In genomic region chr6:115675166-115675507, GRCm38 (mm10) we compare ENCODE assay signal across 8 mouse cellular contexts. TPM values are rescaled to one million over a fixed set of nuclear protein-coding genes. Genes with fewer than 3 reads are reported as not detected.
DNase-seq lines count a peak whose midpoint lies in the region; ATAC-seq lines count a peak whose summit lies in the region.

No protein-coding gene starts in this region.

- no peaks in the 10 kb centered on the region for H3K36me3 ChIP-seq in heart, embryonic 16.5 days (ENCODE audit: control insufficient read depth, insufficient read depth)
- H3K36me3 ChIP-seq in limb, embryonic 11.5 days (ENCODE audit: control insufficient read depth, insufficient read depth, low read length): no peaks in the 10 kb centered on the region; the same call in 1 of the 2 replicates
- no peaks in the 10 kb centered on the region for H3K36me3 ChIP-seq in neural tube, embryonic 13.5 days

- H3K27me3 ChIP-seq in heart, embryonic 16.5 days (ENCODE audit: control insufficient read depth, insufficient read depth, low read length): no peaks in the 10 kb centered on the region
- H3K27me3 ChIP-seq in limb, embryonic 11.5 days (ENCODE audit: control insufficient read depth, insufficient read depth, low read length): no peaks in the 10 kb centered on the region
- no peaks in the 10 kb centered on the region for H3K27me3 ChIP-seq in neural tube, embryonic 13.5 days

- peaks cover 23% of the 10 kb centered on the region for H3K4me1 ChIP-seq in heart, embryonic 16.5 days (ENCODE audit: control insufficient read depth, insufficient read depth, low read length)
- peaks cover 4% of the 10 kb centered on the region; the same call in 1 of the 2 replicates for H3K4me1 ChIP-seq in limb, embryonic 11.5 days (ENCODE audit: control insufficient read depth, insufficient read depth, low read length)
- peaks cover 41% of the 10 kb centered on the region for H3K4me1 ChIP-seq in neural tube, embryonic 13.5 days (replicated peaks)

- peak overlapping the region; percentile 100 for H3K9ac ChIP-seq in heart, embryonic 16.5 days (ENCODE audit: low read length)
- H3K9ac ChIP-seq in limb, embryonic 11.5 days (ENCODE audit: low read length): peak overlapping the region; percentile 100
- peak overlapping the region; percentile 100 for H3K9ac ChIP-seq in neural tube, embryonic 13.5 days

- ATAC-seq in heart, embryonic 16.5 days (replicated peaks; ENCODE audit: extremely low read depth, insufficient read depth, low FRiP score): no peak
- no peak for ATAC-seq in limb, embryonic 11.5 days (ENCODE audit: insufficient number of reproducible peaks, low FRiP score, low TSS enrichment, low read depth)
- no peak; the same call in 1 of the 2 replicates for ATAC-seq in neural tube, embryonic 13.5 days (ENCODE audit: low read depth)
- no peak for ATAC-seq in monocyte, adult 5-6 weeks (replicated peaks; ENCODE audit: insufficient number of reproducible peaks, low FRiP score, low TSS enrichment, poor library complexity, severe bottlenecking)

- no peaks in the 10 kb centered on the region for H3K9me3 ChIP-seq in heart, embryonic 16.5 days (replicated peaks; ENCODE audit: control insufficient read depth, low read length)
- no peaks in the 10 kb centered on the region for H3K9me3 ChIP-seq in limb, embryonic 11.5 days (ENCODE audit: control insufficient read depth, low read length)
- H3K9me3 ChIP-seq in neural tube, embryonic 13.5 days: no peaks in the 10 kb centered on the region

- H3K4me2 ChIP-seq in heart, embryonic 16.5 days (ENCODE audit: low read depth, low read length): peak overlapping the region; percentile 61
- H3K4me2 ChIP-seq in limb, embryonic 11.5 days (ENCODE audit: low read depth, severe bottlenecking): peak overlapping the region; percentile 79
- peak overlapping the region; percentile 87 for H3K4me2 ChIP-seq in neural tube, embryonic 13.5 days

- under 1% methylated on average over 13 of the region's 13 CpGs for WGBS in heart, embryonic 16.5 days
- WGBS in limb, embryonic 11.5 days: 1% methylated on average over 13 of the region's 13 CpGs
- under 1% methylated on average over 13 of the region's 13 CpGs for WGBS in neural tube, embryonic 13.5 days

- H3K27ac ChIP-seq in heart, embryonic 16.5 days (ENCODE audit: low read length): peak overlapping the region; percentile 100
- H3K27ac ChIP-seq in limb, embryonic 11.5 days (replicated peaks; ENCODE audit: low read depth, low read length): peak overlapping the region; percentile 95; the same call in 1 of the 2 replicates
- H3K27ac ChIP-seq in neural tube, embryonic 13.5 days (replicated peaks): peak overlapping the region; percentile 99

- peak; percentile 5 to 18 for DNase-seq in left cerebral cortex, adult 18-20 months (ENCODE audit: low spot score in 2 of 2)
- DNase-seq in left cerebral cortex, adult 11 months (ENCODE audit: low spot score): no peak
- peak; percentile 38 for DNase-seq in cerebellum, adult 9-10 months
- peak; percentile 53 for DNase-seq in limb, embryonic 11.5 days (ENCODE audit: low spot score)
- DNase-seq in layer of hippocampus, adult 9-11 months: no peak

- H3K4me3 ChIP-seq in heart, embryonic 16.5 days (ENCODE audit: low read length): peak overlapping the region; percentile 95
- peak overlapping the region; percentile 100 for H3K4me3 ChIP-seq in limb, embryonic 11.5 days (ENCODE audit: low read depth, low read length)
- H3K4me3 ChIP-seq in neural tube, embryonic 13.5 days: peak overlapping the region; percentile 99

RNA-seq across cellular contexts. Expression of gene Raf1, which starts 1.3 kb away (rescaled TPM):
- total RNA-seq in left cerebral cortex, adult 18-20 months (2021): 10 to 100 TPM; 79.3 to 88.2 TPM
- 103 and 104 TPM in 2 replicates for polyA plus RNA-seq in heart, embryonic 16.5 days (2015; fragmentation: Nextera tagmentation; extraction: Ambion mirVana)
- polyA plus RNA-seq in limb, embryonic 11.5 days (2014; fragmentation: Nextera tagmentation; extraction: Ambion mirVana): 135 and 141 TPM in 2 replicates
- polyA plus RNA-seq in neural tube, embryonic 13.5 days (2015; fragmentation: Nextera tagmentation; extraction: Ambion mirVana): 141 and 156 TPM in 2 replicates
- 180 to 216 TPM (median 195 TPM) in 3 replicates for total RNA-seq in monocyte, adult 5-6 weeks (2017)

Comparison
In these comparisons a context has a peak if more than half of its experiments do, and no peak if none do; other contexts are left out.
1. DNase-seq: peak in left cerebral cortex, adult 18-20 months (2 of 2), cerebellum, adult 9-10 months (single experiment) and limb, embryonic 11.5 days (single experiment); none in left cerebral cortex, adult 11 months (single experiment) and layer of hippocampus, adult 9-11 months (single experiment).
2. Peak in every context shown above with its lines, with median percentiles within 50 percentile points of each other: H3K27ac ChIP-seq, H3K4me2 ChIP-seq, H3K4me3 ChIP-seq and H3K9ac ChIP-seq.